21 mouse cellular contexts compared by ENCODE assay signal in the genomic region with DNA sequence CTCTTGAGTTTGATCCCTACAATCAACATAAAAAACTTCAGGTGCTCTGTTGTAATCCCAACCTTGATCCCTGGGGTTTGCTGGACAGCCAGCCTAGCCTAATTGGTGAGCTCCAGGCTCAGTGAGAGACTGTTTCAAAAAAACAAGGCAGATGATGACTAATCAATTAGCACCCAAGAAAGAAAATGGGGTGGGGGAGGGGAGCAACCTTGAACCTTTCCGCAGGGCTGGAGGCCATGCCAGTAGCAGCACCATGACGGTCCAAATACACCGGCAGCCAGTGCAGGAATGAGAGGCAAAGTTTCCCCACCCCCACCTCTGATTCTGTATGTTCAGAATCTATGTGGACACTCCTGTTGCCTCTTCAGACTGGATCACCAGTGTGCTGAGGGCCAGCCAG. TPM values are rescaled to one million over a fixed set of nuclear protein-coding genes. Genes with fewer than 3 reads are reported as not detected.
"Had no signal": no experiment of that assay in that cellular context is flagged by ENCODE, and none has a peak within 500 bp of the region (broad histone marks: within the 10 kb centered on the region; RNA-seq: fewer than 3 reads in every experiment).

No protein-coding gene starts in this region.

- H3K27me3 ChIP-seq: kidney, embryonic 15.5 days; liver, embryonic 13.5 days; midbrain, embryonic 15.5 days; neural tube, embryonic 12.5 days; neural tube, embryonic 15.5 days had no signal

- H3K27ac ChIP-seq: kidney, embryonic 15.5 days; left cerebral cortex, adult 2 months; liver, embryonic 13.5 days; macrophage; midbrain, embryonic 12.5 days; midbrain, embryonic 15.5 days; neural tube, embryonic 12.5 days; neural tube, embryonic 15.5 days had no signal

- H3K36me3 ChIP-seq: kidney, embryonic 15.5 days; liver, embryonic 13.5 days; midbrain, embryonic 12.5 days; midbrain, embryonic 15.5 days; neural tube, embryonic 12.5 days; neural tube, embryonic 15.5 days had no signal

- ATAC-seq: lung, postnatal 0 days; midbrain, embryonic 15.5 days had no signal

- H3K4me2 ChIP-seq: kidney, embryonic 15.5 days; liver, embryonic 13.5 days; lung, embryonic 14.5 days; midbrain, embryonic 12.5 days; midbrain, embryonic 15.5 days; neural tube, embryonic 12.5 days; neural tube, embryonic 15.5 days had no signal

- H3K4me3 ChIP-seq: kidney, embryonic 15.5 days; left cerebral cortex, adult 2 months; liver, embryonic 13.5 days; midbrain, embryonic 12.5 days; midbrain, embryonic 15.5 days; neural tube, embryonic 12.5 days; neural tube, embryonic 15.5 days had no signal

- H3K4me1 ChIP-seq: midbrain, embryonic 12.5 days; midbrain, embryonic 15.5 days; neural tube, embryonic 12.5 days; neural tube, embryonic 15.5 days had no signal

- H3K9me3 ChIP-seq: kidney, embryonic 15.5 days; liver, embryonic 13.5 days; midbrain, embryonic 12.5 days; midbrain, embryonic 15.5 days; neural tube, embryonic 12.5 days; neural tube, embryonic 15.5 days had no signal

- H3K9ac ChIP-seq: kidney, embryonic 15.5 days; liver, embryonic 13.5 days; lung, embryonic 14.5 days; midbrain, embryonic 12.5 days; midbrain, embryonic 15.5 days; neural tube, embryonic 12.5 days; neural tube, embryonic 15.5 days had no signal

- DNase-seq: kidney, postnatal 10 days; kidney, postnatal 36 days; layer of hippocampus, postnatal 36 days; liver, embryonic 13.5 days; lung, embryonic 14.5 days; right cerebral cortex, postnatal 25 days; thymus, adult 18-20 months; thymus, postnatal 36 days had no signal

RNA-seq across cellular contexts. Expression of a gene that starts 16.3 kb away (rescaled TPM):
- total RNA-seq: layer of hippocampus, postnatal 10 days; megakaryocyte, adult 5-6 weeks had no signal
- polyA plus RNA-seq: limb, embryonic 11.5 days; liver, embryonic 13.5 days; macrophage; midbrain, embryonic 12.5 days; midbrain, embryonic 15.5 days; neural tube, embryonic 12.5 days; neural tube, embryonic 15.5 days; stomach, embryonic 16.5 days; testis, adult 2 months had no signal
